Mouse (Mus musculus) ES-E14 (cell line): ENCODE results near the gene 9130409I23Rik. TPM values are rescaled to one million over a fixed set of nuclear protein-coding genes. Genes with fewer than 3 reads are reported as not detected.
A peak's percentile ranks its signal among the peaks of the same experiment; 100 is the strongest.

Experiments used
- DNase-seq: peaks from one replicate; pipeline ENCODE4 v3.0.0-alpha.2; 2013; ENCODE audit warnings: low read depth, low spot score
- H3K27ac ChIP-seq: 2 replicates; pipeline ENCODE4 v1.5.1; 2012; ENCODE audit warnings: low read depth, mild to moderate bottlenecking, low read length, moderate library complexity, mixed read lengths; ENCODE audit not compliant: poor library complexity, insufficient read depth, severe bottlenecking
- H3K36me3 ChIP-seq: 2 replicates; pipeline ENCODE4 v1.6.1; 2012; ENCODE audit warnings: mild to moderate bottlenecking, low read length, moderate library complexity, mixed read lengths; ENCODE audit not compliant: control insufficient read depth, poor library complexity, insufficient read depth, severe bottlenecking
- H3K4me1 ChIP-seq, 2 experiments: fragments of 150-350 bp in 1 of 2; sonication (generic) in 1 of 2; 2 replicates each; pipeline ENCODE4 v1.6.1; 2012; ENCODE audit warnings: low read length in 2 of 2, mild to moderate bottlenecking in 1 of 2, mixed read lengths in 1 of 2; ENCODE audit not compliant: control insufficient read depth in 2 of 2, insufficient read depth in 2 of 2, poor library complexity in 1 of 2
- H3K4me3 ChIP-seq, 2 experiments: fragments of 150-350 bp in 1 of 2; sonication (generic) in 1 of 2; 2 replicates each; pipeline ENCODE4 v1.5.1; 2012; ENCODE audit warnings: low read length in 2 of 2, low read depth in 1 of 2, mild to moderate bottlenecking in 1 of 2, mixed read lengths in 1 of 2; ENCODE audit not compliant: insufficient read depth in 1 of 2, poor library complexity in 1 of 2, severe bottlenecking in 1 of 2
- H3K9ac ChIP-seq: 2 replicates; pipeline ENCODE4 v1.6.1; 2012; ENCODE audit warnings: low read depth, mild to moderate bottlenecking, low read length, mixed read lengths; ENCODE audit not compliant: poor library complexity, insufficient read depth, severe bottlenecking
- H3K9me3 ChIP-seq: fragments of 150-350 bp; sonication (generic); 2 replicates; pipeline ENCODE4 v1.6.1; 2012; ENCODE audit warnings: low read depth, mild to moderate bottlenecking, low read length; ENCODE audit not compliant: control insufficient read depth, insufficient read depth
- CHD2 ChIP-seq: IDR thresholded peaks from 2 replicates; pipeline ENCODE4 v1.6.1; 2014; ENCODE audit warnings: mild to moderate bottlenecking, low read depth, low read length, inconsistent platforms
- HCFC1 ChIP-seq: IDR thresholded peaks from 2 replicates; pipeline ENCODE4 v1.6.1; 2012; ENCODE audit warnings: low read length, inconsistent platforms, borderline replicate concordance; ENCODE audit not compliant: insufficient read depth
- MAFK ChIP-seq: IDR thresholded peaks from 2 replicates; pipeline ENCODE4 v1.6.1; 2014; ENCODE audit warnings: mild to moderate bottlenecking, low read depth, low read length, inconsistent platforms; ENCODE audit not compliant: insufficient read depth
- ZC3H11A ChIP-seq: IDR thresholded peaks from 2 replicates; pipeline ENCODE4 v1.6.1; 2012; ENCODE audit warnings: low read depth, mild to moderate bottlenecking, inconsistent platforms, low read length, borderline replicate concordance
- ZNF384 ChIP-seq: IDR thresholded peaks from 2 replicates; pipeline ENCODE4 v1.6.1; 2012; ENCODE audit warnings: low read depth, low read length, inconsistent platforms
- in situ Hi-C, 2 experiments: fragments of 600-800 bp; cut with MboI; formaldehyde crosslinking; loops; one replicate each; pipeline ENCODE4 v1.15.1; 2025; ENCODE audit warnings: low sequenced_read_pairs in 2 of 2, inconsistent platforms in 1 of 2; ENCODE audit not compliant: unreplicated experiment in 2 of 2
- total RNA-seq: library from RNA; depleted of rRNA; stranded (reverse); fragments of 300-350 nt; gene quantifications from 2 replicates; pipeline ENCODE4 v1.2.3, GENCODE M21; 2012

9130409I23Rik gene
- total RNA-seq, 1 experiment: not detected

DNA sequence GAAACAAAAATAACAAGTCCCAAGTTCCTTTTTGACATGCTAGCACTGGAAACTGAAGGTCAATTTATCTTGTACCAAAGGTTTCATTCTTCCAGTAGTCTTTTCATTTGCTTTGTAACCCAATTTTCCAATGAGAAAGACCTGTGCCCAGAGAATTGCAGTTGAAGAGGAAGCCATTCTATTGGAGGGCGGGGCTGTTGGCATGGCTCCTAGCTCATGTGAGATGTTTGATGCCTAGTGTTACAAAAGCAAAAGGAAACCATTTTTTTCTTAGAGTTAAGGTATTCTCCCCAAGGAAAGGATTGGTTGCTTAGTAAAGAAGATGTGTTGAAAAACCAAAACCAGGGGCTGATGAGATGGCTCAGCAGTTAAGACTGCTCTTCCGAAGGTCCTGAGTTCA lies 42.8 kb upstream of the 9130409I23Rik start:
- TF ChIP-seq MAFK (no peak), CHD2 (no peak), ZNF384 (no peak), HCFC1 (no peak), ZC3H11A (no peak)
- in situ Hi-C loops: no loop called here
- H3K36me3 ChIP-seq: no peaks in the 10 kb centered on the region
- DNase-seq: no peak
- peaks cover 0 to 9% of the 10 kb centered on the region in 2 experiments; a peak in 2 of 4 replicates for H3K4me1 ChIP-seq
- H3K9ac ChIP-seq: no peak overlapping the region
- no peaks in the 10 kb centered on the region for H3K9me3 ChIP-seq
- H3K27ac ChIP-seq: no peak overlapping the region
- H3K4me3 ChIP-seq: no peak overlapping the region

DNA sequence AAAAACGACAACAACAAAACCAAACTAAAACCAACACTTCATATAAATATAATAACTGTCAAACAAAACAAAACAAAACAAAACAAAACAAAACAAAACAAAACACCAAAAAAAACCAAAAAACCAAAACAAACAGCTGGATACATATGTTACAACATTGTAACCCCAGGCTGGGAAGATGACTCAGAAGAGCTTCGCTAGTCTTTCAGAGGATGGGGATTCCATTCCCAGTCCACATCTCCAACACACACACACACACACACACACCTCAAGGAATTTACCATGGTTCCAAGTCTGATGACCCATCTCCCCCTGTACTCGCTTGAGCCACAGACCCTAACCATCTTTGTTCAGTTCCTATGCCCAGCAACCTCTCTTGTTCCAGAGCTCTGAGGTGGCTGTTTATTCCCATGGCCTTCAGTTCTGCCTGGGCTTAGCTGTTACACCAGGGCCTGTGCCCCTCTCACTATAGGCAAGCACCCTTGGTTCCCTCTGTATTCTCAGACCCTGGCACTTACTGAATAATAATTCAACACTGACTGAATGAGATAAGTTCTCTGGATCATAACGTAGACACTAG lies 41.9 kb upstream of the 9130409I23Rik start:
- Histone ChIP-seq H3K27ac (no peak overlapping the region), H3K4me3 (no peak overlapping the region), H3K9me3 (no peaks in the 10 kb centered on the region), H3K36me3 (no peaks in the 10 kb centered on the region), H3K4me1 (peaks cover 0 to 9% of the 10 kb centered on the region in 2 experiments; a peak in 2 of 4 replicates), H3K9ac (no peak overlapping the region)
- no peak for TF ChIP-seq CHD2
- TF ChIP-seq MAFK: no peak
- no peak for TF ChIP-seq HCFC1
- no peak for TF ChIP-seq ZC3H11A
- no peak for TF ChIP-seq ZNF384
- DNase-seq: no peak
- in situ Hi-C loops: no loop called here

DNA sequence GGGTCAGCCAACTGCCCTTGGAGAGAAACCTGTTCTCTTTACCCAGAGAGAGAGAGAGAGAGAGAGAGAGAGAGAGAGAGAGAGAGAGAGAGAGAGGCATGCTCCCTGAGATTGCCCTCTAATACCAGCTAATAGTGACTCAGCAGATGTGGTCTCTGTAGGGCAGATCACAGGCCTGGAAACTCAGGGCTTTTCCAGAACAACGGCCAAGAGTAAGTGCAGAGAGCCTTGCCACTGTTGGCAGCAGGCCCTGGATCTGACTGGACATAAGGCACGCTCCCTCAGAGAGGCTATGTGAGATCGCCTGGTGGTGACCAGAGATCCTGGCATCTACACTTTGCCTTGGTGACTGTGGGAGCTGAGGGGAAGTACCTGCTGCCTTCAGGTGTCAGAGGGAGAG lies 41.3 kb upstream of the 9130409I23Rik start:
- in situ Hi-C loops: no loop called here
- no peaks in the 10 kb centered on the region for H3K36me3 ChIP-seq
- no peak for DNase-seq
- H3K4me1 ChIP-seq: peaks cover 0 to 9% of the 10 kb centered on the region in 2 experiments; a peak in 2 of 4 replicates
- no peak overlapping the region for H3K27ac ChIP-seq
- TF ChIP-seq MAFK: peak; percentile 57; the same call in 1 of the 2 replicates
- TF ChIP-seq ZC3H11A: no peak
- H3K4me3 ChIP-seq: no peak overlapping the region
- H3K9ac ChIP-seq: 0 out of 2 replicates have a peak overlapping the region, but pooled peaks have one; percentile 10
- no peaks in the 10 kb centered on the region for H3K9me3 ChIP-seq

DNA sequence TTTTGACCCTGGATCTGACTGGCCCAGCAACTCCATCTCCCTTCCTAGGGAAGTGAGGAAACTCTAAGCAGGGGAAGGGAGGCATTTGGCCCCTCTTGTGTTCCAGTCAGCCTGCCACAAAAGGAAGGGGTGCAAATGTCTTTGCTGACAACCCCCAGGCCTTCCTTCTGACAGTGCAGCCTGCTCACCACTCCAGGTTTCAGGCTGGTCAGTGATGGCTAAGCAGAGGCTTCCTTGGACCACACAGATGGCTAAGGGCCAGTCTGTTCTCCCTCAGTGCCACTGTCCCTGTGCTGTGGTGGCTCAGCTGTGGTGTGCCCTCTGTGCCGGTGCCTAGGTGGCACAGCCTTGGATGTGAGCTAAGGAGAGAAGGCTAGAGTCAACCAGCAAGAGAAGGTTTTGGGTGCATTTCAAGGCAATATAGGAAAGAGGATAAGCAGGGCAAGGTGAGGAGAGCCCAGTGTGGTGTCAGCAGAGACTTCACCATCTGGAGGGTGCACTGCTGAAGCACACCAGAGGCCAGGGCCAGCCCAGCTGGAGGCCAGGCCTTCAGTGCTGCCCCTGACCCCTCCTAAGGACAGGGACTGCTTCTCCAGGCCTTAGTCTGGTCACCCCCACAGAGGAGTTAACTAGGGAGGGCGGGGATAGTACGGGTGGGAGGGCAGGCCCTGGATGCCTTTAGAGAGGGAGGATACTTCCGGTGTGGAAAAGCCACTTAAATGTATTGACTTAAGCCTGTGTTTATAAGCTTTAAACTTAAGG lies 40.7 kb upstream of the 9130409I23Rik start:
- no peak overlapping the region for H3K9ac ChIP-seq

More for the DNA sequence above, 40.7 kb upstream of the 9130409I23Rik start:
- H3K27ac ChIP-seq: 0 out of 2 replicates have a peak overlapping the region, but pooled peaks have one; percentile 11
- H3K36me3 ChIP-seq: no peaks in the 10 kb centered on the region
- H3K4me3 ChIP-seq: no peak overlapping the region
- no peak for DNase-seq
- no peak for TF ChIP-seq HCFC1
- peaks cover 0 to 14% of the 10 kb centered on the region in 2 experiments; a peak in 2 of 4 replicates for H3K4me1 ChIP-seq
- in situ Hi-C loops: no loop called here
- no peaks in the 10 kb centered on the region for H3K9me3 ChIP-seq
